Mouse (Mus musculus) spleen, postnatal 4 days (tissue): ENCODE measurements around the gene Rap1gds1.

ENCODE experiments used
- DNase-seq, 2 experiments: peaks; one replicate each; pipeline ENCODE4 v3.0.0; 2022; ENCODE audit warnings: low spot score in 2 of 2

Gene Rap1gds1

GRCm38 (mm10) chr3:138945516-138945915 is 129.5 kb downstream of the Rap1gds1 start:
- no peak for DNase-seq

DNA sequence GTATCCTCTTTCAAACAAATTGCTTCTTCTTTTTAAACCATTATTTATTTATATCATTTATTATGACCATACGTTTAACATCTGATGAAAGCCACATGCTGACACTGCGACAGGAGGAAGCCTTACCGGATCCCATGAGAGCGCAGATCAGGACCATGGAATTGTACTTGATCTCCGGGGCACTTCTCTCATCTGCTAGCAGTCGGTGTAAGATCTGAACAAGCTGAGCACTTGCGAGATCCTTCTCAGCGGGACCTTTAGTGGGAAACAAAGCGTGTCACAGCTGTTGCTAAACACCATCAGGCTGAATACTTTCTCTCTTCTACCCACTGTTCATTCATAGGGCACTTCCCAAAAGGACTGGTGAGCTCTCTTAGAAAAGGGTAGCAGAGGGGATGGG is 133.4 kb downstream of the Rap1gds1 start:
- DNase-seq = no peak

DNA sequence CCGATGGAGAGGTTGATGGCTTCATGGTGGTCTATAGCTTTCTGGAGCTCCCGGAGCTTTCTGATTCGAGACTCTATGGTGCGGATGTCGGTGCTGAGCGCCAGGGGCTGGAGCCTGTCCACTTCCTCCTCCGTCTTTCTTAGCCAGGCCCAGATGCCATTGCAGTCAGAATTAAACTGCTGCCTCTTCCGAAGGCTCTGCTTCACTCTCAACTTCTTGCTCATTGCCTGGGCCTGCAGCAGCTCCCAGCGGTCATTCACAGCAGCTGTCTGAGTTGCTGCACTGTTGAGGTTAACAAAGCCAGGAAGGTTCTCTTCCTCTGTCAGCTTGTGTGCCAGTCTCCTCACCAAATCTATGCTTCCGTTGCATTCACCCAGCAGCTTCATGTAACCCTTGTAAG is 137.8 kb downstream of the Rap1gds1 start:
- no peak for DNase-seq

DNA sequence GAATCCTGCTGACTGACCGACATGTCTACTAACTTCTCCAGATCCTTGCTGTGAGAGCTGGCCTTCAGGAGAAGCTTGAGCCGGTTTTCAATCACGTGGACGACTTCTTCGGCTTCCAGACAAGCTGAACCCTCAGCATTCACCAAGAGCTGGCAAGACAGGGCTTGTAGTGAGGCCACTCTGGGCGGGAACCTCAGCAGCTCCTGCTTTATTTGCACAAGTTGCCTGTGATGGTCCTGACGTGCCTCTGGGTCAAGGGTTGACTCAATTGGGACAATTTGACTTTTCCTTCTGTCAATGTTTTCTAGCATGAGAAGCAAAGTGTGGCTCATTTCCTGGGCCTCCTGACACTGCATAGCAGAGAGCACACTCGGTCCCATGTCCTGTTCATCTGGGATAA is 138.2 kb downstream of the Rap1gds1 start:
- no peak for DNase-seq

GRCm38 (mm10) chr3:138927437-138927836 is 147.6 kb downstream of the Rap1gds1 start:
- DNase-seq = no peak

GRCm38 (mm10) chr3:138926161-138926560 is 148.8 kb downstream of the Rap1gds1 start:
- no peak for DNase-seq

GRCm38 (mm10) chr3:138918241-138918640 is 156.8 kb downstream of the Rap1gds1 start:
- no peak for DNase-seq

DNA sequence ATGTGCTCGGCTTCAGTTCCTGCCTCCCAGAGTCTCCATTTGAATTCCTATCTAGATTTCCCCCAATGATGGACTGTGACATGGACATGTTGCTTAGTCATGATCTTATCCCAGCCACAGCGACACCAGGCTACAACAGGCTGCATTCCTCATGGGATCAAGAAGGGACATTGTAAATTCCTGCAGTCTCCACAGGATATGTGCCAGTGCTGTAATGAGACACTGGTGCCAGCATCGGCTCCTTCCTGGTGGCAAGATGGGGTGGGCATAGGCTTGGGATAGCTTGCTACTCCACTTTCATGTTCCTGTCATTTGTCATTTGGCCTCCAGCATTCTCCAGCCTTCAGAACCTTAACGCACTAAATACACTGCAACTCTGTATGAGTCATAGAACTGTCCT is 158.0 kb downstream of the Rap1gds1 start:
- DNase-seq = no peak

DNA sequence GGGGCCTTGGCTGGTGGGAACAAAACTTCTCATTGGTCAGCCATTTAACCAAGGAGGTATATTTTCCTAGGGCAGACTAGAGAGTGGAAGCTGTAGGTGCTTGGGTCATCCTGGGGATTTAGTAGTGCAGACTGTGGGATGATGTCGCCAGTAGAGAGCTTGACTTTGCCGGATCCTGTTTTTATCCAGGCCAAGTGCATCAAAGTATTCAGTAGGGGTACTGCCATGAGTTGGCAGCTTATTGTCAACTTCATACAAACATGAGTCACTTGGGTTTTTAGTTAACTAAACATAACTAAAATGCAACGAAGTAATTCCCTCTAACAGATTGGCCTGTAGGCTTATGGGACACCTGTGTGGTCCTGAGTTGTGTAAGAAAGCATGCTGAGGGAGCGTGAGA is 158.4 kb downstream of the Rap1gds1 start:
- no peak for DNase-seq

DNA sequence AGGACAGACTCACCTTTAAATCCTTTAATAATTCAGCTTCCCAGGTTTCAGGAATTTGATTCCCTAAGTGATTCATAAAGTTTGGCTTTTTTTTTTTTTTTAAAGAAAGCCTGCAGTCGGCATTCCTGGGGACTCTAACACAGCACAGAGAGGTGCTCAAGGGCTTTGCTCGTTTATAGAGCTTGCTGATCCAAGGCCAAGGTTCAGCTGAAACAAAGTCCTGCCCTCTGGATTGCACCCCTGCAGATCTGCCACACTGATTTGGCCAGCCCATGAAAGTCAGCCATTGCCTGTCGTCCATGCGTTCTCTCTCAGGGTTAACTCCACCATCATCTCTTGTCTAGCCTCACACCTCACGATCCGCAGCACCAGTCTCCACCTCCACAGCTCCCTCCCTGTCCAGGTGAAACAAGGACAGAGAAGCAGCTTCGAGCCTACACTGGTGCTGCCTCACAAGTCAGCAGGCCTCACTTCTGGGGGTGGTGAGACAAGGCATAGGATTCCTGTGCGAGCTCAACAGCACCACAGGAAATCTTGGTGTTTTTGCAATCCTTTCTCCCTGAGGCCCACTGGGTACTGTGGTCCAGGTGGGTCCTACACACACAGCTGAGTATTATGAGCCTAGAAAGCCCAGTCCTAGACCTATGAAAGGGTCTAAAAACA is 160.2 kb downstream of the Rap1gds1 start:
- DNase-seq = no peak

- no peak for DNase-seq
Observed at GRCm38 (mm10) chr3:138912504-138912903, 162.5 kb downstream of the Rap1gds1 start.

DNA sequence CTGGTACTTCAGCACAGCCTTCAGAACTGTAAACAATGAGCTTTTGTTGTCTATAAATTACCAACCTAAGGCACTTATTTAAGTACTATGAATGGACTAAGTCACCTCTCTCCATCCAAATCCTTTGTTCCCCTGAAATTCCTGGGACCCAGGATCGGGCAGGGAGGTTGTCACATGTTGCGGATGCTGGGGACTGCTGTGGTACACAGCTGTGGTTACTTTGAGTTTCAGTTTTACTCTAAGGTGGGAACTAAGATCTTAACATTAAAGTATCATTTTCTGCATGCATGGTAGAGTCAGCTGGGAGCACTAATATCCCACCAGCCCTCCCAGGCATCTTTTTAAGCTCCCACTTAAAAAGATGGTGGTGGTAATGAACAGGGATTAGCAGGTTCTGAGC is 165.7 kb downstream of the Rap1gds1 start:
- DNase-seq = no peak

- DNase-seq = no peak
Observed at GRCm38 (mm10) chr3:138906112-138906880, 168.7 kb downstream of the Rap1gds1 start.

DNA sequence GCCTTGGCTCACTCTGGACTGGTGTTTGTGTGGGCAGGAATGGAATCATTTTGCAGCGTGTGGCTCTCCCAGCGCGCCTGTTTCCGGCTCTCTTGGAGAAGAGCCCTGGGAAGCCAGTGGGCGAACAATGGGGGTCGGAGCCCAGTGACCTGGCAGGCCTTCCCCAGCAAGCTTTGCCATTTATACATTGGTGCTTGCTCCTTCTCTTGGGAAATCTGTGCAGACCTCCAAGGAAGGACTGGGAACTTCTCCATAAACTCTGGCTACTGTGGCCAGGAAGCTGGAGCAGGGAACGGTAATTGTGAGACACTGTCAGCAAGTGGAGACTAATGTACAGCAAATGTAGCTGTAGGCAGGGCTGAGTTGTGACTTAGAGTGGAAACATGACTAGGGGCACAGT is 169.3 kb downstream of the Rap1gds1 start:
- no peak for DNase-seq

GRCm38 (mm10) chr3:138900571-138901141 is 174.3 kb downstream of the Rap1gds1 start:
- DNase-seq = no peak

GRCm38 (mm10) chr3:138898055-138898454 is 176.9 kb downstream of the Rap1gds1 start:
- DNase-seq = no peak

GRCm38 (mm10) chr3:138897500-138897899 is 177.5 kb downstream of the Rap1gds1 start:
- DNase-seq = no peak

DNA sequence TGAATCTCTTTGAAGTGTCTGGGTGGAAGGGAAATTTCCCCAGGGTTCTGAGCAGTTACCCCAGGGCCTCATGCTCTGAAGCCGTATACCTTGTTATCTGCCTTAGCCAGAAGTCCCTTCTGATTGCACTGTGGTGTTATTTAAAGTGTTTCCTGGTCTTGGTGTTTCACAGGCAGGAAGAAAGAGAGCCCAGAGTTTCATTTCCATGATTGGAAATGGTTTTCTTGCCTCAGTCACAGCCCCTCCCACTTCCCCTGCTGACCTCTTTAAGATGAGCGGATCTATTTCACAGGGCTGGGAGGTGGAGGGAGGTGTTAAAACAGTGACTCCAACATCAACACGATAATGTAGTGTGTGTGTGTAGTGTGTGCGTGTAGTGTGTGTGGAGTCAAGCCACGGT is 181.5 kb downstream of the Rap1gds1 start:
- DNase-seq = no peak

DNA sequence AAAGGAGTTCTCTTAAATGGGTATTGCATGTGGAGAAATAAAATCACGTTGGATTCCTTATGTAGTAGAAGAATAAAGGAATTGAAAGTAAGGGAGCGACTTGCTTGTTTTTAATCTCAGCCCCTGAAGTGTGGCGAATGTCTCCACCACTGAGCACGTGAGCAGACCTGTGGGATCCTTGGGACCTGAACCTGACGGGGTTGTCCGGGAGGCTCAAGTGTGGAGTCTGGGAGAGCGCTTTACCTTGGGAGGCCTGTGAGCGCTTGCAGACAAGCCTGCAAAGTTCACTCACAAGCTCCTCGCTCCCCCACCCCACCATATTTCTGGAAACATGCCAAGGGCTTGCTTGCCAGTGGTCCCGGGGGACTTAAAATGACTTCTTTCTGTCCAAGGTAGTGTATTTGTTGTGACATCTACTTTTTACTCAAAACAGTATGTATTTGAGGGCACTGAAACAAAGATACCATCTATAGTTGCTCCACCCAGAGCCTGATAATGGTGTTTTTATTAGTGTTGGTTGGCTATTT is 185.2 kb downstream of the Rap1gds1 start:
- DNase-seq = no peak

DNA sequence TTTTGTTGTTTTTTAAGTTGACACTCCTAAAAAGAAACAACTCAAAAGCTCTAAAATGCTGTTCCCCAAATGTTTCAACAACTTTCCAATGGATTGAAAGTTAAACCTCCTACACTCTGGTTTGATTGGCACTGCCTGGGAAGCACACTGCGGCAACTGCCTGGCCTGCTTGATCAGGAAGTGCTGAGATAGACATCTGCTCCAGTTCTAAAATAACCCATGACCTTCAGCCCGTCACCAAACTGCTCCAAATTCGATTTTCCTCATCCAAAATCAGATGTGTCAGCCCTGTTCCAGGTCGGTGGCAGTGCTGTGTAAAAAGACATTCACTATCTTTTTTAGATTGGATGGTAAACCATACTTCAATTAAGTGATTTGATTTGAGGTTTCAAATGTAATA is 185.8 kb downstream of the Rap1gds1 start:
- DNase-seq = no peak

DNA sequence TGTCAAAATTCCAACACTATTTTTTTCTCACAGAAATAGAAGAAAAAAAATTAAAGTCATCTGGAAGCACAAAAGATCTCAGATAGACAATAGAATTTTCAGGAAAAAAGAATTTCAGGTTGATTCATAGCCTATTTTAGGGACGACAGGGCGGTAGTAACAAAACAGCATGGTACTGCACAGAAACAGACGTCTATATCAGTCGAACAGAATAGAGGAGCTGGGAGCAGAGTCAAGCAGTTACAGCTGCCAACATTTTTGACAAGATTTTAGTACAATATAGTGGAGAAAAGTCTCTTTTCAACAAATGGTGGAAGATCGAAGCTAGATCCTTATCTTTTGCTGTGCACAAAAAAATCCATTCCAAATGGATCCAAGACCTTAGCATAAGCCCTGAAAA is 188.9 kb downstream of the Rap1gds1 start:
- no peak for DNase-seq

- no peak for DNase-seq
Observed at GRCm38 (mm10) chr3:138881725-138882347, 193.2 kb downstream of the Rap1gds1 start.
